Mouse (Mus musculus) left cerebral cortex, postnatal 25 days (tissue): ENCODE measurements around the gene Camk2d. TPM values are rescaled to one million over a fixed set of nuclear protein-coding genes. Genes with fewer than 3 reads are reported as not detected.

Experiments
- DNase-seq, 2 experiments: peaks; one replicate each; pipeline ENCODE4 v3.0.0; 2022; ENCODE audit warnings: low spot score in 2 of 2, mixed read lengths in 1 of 2
- intact Hi-C: fragments of 180-260 bp; cut with DNase I; formaldehyde crosslinking; loops from one replicate; pipeline ENCODE4 v1.15.1; 2025
- total RNA-seq, 2 experiments: library from RNA; stranded (reverse); gene quantifications; 2 replicates each; pipeline ENCODE4 v1.2.3; 2021

Gene Camk2d
- total RNA-seq, 2 experiments from 2014 or later = 174 to 178 TPM

- intact Hi-C loops = no loop called here
- no peak for DNase-seq
Measured at GRCm38 (mm10) chr3:126668692-126669091, 72.6 kb downstream of the Camk2d start.

- intact Hi-C loops = no loop called here
- DNase-seq = peak in 1 of 2 experiments; percentile 31
Measured at GRCm38 (mm10) chr3:126670413-126670812, 74.3 kb downstream of the Camk2d start.

- DNase-seq = no peak
- intact Hi-C loops = no loop called here
Measured at GRCm38 (mm10) chr3:126671292-126671691, 75.2 kb downstream of the Camk2d start.

DNA sequence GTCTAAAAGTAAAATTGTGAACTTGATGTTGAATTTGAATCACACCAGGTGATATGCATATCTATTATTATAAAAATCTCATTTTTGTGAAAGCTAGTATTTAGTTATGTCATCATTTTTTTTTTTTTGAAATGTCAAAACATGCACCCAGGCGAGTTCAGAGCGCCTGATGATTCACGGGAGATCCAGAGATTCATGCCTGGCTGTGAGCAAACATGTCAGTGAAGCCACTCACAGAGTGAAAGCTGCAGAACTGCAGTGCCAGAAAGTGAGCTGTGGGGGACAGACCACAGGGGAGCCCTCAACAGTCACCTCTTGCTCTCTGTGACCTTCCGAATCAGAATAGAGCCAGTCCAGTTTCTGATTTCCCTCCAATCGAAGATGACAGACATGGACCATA, 84.9 kb downstream of the Camk2d start:
- intact Hi-C loops = no loop called here
- no peak for DNase-seq

- intact Hi-C loops = no loop called here
Measured at GRCm38 (mm10) chr3:126681996-126682395, 85.9 kb downstream of the Camk2d start.

DNA sequence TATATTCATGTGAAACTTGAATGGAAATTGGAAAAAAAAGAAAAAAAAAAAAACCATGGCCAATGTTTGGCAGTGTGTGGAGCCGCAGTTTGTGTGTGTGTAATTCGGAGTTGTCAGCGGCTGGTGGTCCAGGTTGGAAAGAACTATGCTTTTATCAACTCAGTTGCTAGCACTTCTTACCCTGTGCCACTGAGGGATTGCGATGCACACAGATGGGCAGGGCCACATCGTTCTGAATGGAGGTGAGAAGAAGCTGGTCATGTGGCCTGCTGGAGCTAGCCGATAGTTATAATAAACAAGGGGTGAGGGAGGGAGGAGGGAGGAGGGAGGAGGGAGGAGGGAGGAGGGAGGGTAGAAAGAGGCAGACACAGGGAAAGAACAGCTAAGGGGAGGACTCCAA, 89.3 kb downstream of the Camk2d start:
- intact Hi-C loops = no loop called here
- DNase-seq = no peak

More at GRCm38 (mm10) chr3:126681996-126682395, 85.9 kb downstream of the Camk2d start:
- DNase-seq = no peak

DNA sequence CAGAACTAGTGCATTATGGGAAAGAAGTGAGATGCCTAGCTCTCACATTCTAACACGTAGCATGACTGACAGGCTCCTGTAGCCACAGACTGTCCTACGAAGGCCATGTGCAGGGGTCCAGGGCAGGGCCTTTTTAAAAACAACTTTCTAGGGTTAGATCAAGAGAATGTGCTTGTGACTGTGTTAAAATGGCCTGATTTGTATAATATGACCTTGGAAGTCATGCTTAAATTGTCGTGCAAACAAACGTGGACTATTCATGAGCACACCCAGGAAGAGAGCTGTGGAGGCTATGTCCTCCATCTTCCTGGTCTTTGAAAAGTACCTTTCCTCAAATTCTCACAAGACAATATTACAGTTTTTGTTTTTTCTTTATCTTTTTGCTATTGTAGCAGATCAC, 91.0 kb downstream of the Camk2d start:
- DNase-seq = no peak
- intact Hi-C loops = no loop called here

DNA sequence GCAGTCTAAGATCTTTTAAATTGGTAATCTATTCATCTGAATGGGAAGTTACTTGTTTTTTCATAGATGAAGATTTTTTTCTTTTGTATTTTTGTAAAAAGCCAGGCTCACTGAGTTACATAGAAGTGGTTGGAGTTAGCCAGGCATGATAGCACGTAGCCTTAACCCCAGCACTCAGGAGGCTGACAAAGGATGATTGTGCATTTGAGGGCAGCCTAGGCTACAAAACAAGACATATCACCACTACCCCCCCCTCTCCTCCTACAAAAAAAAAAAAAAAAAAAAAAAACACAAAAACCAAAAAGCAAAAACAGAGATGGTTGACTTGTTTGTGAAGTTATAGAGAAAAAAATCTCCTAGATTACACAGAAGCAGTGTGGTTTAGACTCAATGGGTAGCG, 92.4 kb downstream of the Camk2d start:
- DNase-seq = no peak
- intact Hi-C loops = no loop called here

DNA sequence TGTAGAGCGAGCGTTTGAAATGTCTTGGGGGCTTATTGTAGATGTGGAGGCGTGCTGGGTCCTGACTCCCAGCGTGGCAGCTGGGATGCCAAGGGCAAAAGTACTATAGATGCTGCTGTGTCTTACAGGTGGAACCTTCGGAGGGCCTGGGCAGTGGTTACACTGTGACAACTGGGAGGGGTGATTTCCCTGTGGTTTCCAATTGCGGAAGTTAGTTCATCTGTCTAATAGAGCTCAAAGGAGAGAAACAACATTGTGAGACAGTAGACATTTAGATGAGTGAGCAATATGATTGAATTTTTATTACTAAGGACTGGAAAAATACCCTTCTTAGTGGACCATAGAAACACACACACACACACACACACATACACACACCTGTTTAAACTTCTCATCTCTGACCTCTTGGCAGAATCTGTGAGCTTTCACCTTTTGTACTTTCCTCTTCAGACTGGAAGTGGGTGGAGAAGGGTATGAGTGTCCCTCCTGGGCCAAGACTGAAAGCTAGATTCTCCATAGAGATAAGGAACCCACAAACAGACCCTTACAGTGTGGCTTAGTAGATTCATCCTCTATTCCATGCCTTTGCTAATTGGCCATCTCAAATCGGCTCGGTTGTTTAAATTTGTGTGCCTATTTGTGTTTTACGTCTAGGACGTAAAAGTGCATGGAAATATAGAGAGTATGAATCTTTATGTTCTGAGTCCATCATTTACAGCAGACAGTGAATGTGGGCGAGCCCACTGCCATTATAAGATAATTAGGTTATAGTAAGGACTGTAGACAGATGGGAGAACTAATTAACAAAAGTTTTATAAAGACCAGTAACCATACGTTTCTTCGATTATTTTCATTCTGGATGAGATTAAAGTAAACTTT, 94.8 kb downstream of the Camk2d start:
- intact Hi-C loops = loop anchor here (5.0 kb wide), 1 partner anchor 94 kb away; the partner anchor contains the start of gene Camk2d
- DNase-seq = no peak

- DNase-seq = no peak
- intact Hi-C loops = loop anchor here (5.0 kb wide), 1 partner anchor 94 kb away; the partner anchor contains the start of gene Camk2d
Measured at GRCm38 (mm10) chr3:126691565-126691964, 95.5 kb downstream of the Camk2d start.

- DNase-seq = no peak
- intact Hi-C loops = loop anchor here (5.0 kb wide), 1 partner anchor 95 kb away; the partner anchor contains the start of gene Camk2d
Measured at GRCm38 (mm10) chr3:126692797-126693196, 96.7 kb downstream of the Camk2d start.

DNA sequence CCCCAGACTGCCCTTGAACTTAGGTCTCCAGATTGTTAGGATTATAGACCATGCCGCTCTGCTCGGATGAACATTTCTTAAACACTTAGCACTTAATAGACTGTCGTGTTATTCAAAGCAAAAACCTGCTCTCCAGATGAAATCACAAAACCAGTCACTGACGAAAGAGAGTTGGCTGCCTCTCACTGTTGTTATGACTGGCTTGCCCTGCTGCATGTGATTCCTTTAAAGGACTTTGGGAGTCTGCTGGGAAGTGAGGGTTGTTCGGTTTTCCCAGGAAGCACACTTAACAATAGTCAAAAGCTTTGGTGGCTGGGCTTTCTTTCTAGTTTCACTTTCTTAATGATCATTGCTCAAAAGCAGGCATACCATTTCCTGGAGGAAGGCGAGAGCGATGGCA, 97.2 kb downstream of the Camk2d start:
- no peak for DNase-seq
- intact Hi-C loops = loop anchor here (5.0 kb wide), 1 partner anchor 96 kb away; the partner anchor contains the start of gene Camk2d

- DNase-seq = peak; percentile 56 to 72
- intact Hi-C loops = no loop called here
Measured at GRCm38 (mm10) chr3:126695456-126696293, 99.6 kb downstream of the Camk2d start.

- intact Hi-C loops = no loop called here
- DNase-seq = no peak
Measured at GRCm38 (mm10) chr3:126696620-126697019, 100.5 kb downstream of the Camk2d start.

DNA sequence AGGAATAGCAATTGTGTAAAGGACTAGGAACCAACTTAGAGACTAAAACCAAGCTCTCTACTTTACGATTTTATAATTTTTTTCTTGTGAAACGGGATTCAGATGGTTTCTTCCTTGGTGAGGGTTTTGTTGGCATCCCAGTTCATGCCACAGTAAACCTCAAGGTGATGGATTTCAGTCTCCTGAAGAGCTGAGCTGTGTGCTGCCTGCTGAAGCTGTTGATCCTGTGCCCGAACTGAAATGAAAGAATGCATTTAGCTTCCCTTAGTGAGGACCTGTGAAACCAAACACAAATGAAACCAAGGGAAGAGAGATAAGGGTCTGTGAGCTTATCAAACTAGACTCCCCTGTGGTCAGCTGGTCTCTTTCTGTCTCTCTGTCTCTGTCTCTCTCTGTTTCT, 103.6 kb downstream of the Camk2d start:
- intact Hi-C loops = no loop called here
- DNase-seq = no peak

DNA sequence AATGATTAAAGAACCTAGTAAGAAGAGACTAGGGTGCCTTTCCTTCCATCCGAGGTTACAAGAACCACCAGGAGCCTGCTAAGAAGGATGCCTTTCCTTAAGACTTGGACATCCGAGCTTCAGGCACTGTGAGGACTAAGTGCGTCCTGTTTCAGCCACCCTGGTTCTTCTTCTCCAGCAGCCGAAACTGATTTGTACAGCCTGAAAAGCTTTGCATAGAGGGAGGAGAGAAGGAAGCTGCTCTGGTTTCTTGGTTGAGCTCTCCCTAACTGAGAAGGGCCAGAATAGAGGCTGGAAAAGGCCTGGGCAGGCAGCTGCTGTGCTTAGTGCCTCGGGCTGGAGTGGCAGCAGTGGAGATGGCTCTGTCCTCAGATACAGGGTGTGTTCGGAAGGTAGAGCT, 105.0 kb downstream of the Camk2d start:
- intact Hi-C loops = no loop called here
- DNase-seq = no peak

- intact Hi-C loops = no loop called here
Measured at GRCm38 (mm10) chr3:126701586-126701985, 105.5 kb downstream of the Camk2d start.

DNA sequence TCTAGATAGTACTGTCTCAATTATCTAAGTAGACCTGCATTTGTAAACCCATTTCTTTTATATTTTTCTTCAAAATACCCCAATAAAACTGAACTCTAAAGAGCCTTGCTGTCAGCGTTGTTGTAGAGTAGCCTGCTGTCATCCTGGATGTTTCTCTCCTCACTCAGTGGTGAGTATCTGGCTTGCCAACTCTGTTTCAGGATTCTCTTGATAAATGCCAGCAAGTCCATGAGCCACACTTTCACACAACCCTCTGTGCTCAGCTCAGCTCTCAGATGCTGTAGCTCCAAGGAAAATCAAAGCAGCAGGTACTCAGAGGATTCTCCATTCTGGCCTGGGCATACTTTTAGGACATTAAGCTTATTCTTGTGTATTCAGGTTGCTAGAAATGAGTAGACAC, 109.4 kb downstream of the Camk2d start:
- intact Hi-C loops = no loop called here
- no peak for DNase-seq

More at GRCm38 (mm10) chr3:126701586-126701985, 105.5 kb downstream of the Camk2d start:
- no peak for DNase-seq

- intact Hi-C loops = no loop called here
- DNase-seq = no peak
Measured at GRCm38 (mm10) chr3:126714281-126714680, 118.2 kb downstream of the Camk2d start.

GRCm38 (mm10) chr3:126723021-126723449, 126.9 kb downstream of the Camk2d start:
- intact Hi-C loops = no loop called here
- DNase-seq = peak; percentile 29 to 73
